Mouse (Mus musculus) midbrain, embryonic 13.5 days (tissue): ENCODE measurements around the gene Mtmr12. TPM values are rescaled to one million over a fixed set of nuclear protein-coding genes. Genes with fewer than 3 reads are reported as not detected.
"Not testable (repeated sequence)": the region's sequence is repeated elsewhere in the genome, so short reads cannot be mapped to it uniquely, and the experiment has no call there.

Experiments used
- ATAC-seq: fragments of 200-750 bp; cut with Nextera tagmentation; 2 replicates; pipeline ENCODE4 v1.8.0; 2017; ENCODE audit warnings: mild to moderate bottlenecking, moderate TSS enrichment, moderate library complexity
- H3K27ac ChIP-seq: fragments of 300-500 bp; sonication (generic); 2 replicates; pipeline ENCODE4 v1.5.1; 2015; ENCODE audit warnings: inconsistent platforms, mild to moderate bottlenecking, moderate library complexity
- H3K27me3 ChIP-seq: fragments of 300-500 bp; sonication (generic); 2 replicates; pipeline ENCODE4 v1.6.1; 2015; ENCODE audit warnings: mild to moderate bottlenecking, inconsistent platforms
- H3K36me3 ChIP-seq: fragments of 300-500 bp; sonication (generic); 2 replicates; pipeline ENCODE4 v1.6.1; 2015; ENCODE audit warnings: mild to moderate bottlenecking, inconsistent platforms
- H3K4me1 ChIP-seq: fragments of 300-500 bp; sonication (generic); replicated peaks from 2 replicates; pipeline ENCODE4 v1.6.1; 2015; ENCODE audit warnings: inconsistent platforms
- H3K4me2 ChIP-seq: fragments of 300-500 bp; sonication (generic); replicated peaks from 2 replicates; pipeline ENCODE4 v1.6.1; 2015; ENCODE audit warnings: moderate library complexity, mild to moderate bottlenecking, inconsistent platforms
- H3K4me3 ChIP-seq: fragments of 300-500 bp; sonication (generic); replicated peaks from 2 replicates; pipeline ENCODE4 v1.5.1; 2015; ENCODE audit warnings: mild to moderate bottlenecking, inconsistent platforms
- H3K9ac ChIP-seq: fragments of 300-500 bp; sonication (generic); replicated peaks from 2 replicates; pipeline ENCODE4 v1.6.1; 2015; ENCODE audit warnings: mild to moderate bottlenecking, inconsistent platforms
- H3K9me3 ChIP-seq: fragments of 300-500 bp; sonication (generic); 2 replicates; pipeline ENCODE4 v1.6.1; 2016; ENCODE audit warnings: mild to moderate bottlenecking, inconsistent platforms
- WGBS: fragments of 180-500 bp; shearing (Covaris S2); methylation state at CpG from one replicate; pipeline ENCODE4 v1.1.7; 2015; 5-methylcytosine and 5-hydroxymethylcytosine counted together
- polyA plus RNA-seq: library from polyadenylated mRNA; unstranded; fragments of >200 nt; fragmentation: Nextera tagmentation; extraction: Ambion mirVana; gene quantifications from 2 replicates; pipeline ENCODE4 v1.2.1, GENCODE M21; 2015

Mtmr12 gene
- polyA plus RNA-seq, result 9.3 and 9.7 TPM in 2 replicates

DNA sequence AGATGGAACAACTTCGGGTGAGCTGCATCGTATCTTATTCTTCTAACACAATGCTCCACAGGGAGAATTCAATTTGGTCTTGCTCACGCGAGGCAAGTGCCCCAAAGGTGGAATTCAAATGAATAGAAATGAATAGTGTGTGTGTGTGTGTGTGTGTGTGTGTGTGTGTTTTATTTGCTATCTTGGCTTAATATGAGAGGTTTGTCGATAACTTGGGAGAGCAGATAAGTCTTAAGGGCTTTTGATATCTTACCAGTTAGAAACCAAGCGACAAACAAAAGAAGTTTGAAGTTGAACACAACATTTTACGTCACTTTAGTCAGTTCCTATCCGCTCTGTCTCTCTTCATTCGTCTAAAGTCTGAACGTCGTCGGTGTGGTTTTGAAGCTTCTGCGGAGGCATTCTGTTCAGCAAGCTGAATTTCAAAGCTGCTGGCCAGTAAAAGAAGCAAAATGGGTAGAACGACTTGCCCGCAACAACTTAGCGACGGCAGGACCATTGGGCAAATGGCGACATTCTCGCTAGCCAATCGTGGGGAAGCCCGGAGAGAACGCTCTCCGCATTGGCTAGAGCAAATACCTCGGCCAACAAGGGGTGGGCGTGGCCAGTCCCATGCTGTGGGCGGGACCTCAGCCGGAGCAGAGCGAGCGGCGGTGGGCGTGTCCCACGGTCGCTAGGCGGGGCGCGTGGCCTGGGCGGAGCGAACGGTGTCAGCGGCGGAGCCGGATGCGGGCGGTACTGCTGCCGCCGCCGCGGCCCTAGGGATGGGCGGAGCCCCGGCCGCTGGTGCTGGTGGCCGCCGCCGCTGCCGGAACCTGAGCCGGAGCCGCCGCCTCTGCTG lies at the start of gene Mtmr12:
Mtmr12 (plus strand) TSS at position 710 of the 841 bp plus-strand sequence.
- under 1% methylated on average over 47 of the region's 58 CpGs for WGBS
- Histone ChIP-seq H3K9me3 (no peaks in the 10 kb centered on the region), H3K27me3 (no peaks in the 10 kb centered on the region), H3K9ac (peak within 1 kb of the TSS; percentile 95), H3K4me1 (peaks cover 43% of the 10 kb centered on the region), H3K4me2 (peak within 1 kb of the TSS; percentile 68), H3K36me3 (no peaks in the 10 kb centered on the region), H3K4me3 (peak within 1 kb of the TSS; percentile 95), H3K27ac (peak within 1 kb of the TSS; percentile 92)
- peak; percentile 98 for ATAC-seq

DNA sequence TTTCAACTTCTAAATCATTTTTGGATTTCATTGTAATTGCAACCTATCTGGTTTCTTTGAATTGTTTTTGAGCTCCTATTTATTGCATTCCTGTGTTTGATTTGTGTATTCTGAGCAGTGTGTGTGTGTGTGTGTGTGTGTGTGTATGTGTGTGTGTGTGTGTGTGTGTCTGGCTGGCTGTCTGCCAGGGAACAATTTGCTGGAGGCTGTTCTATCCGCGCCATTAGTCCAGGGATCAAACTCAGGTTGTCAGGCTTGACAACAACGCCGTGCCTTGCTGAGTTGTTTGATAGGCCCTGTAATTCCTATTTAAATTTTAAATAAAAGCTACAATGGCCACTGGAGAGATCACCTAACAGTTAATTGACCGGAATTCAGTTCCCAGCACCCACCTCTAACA lies 26.7 kb upstream of the Mtmr12 start:
- Histone ChIP-seq H3K36me3 (peaks cover 60% of the 10 kb centered on the region), H3K27me3 (no peaks in the 10 kb centered on the region), H3K4me3 (no peak overlapping the region), H3K4me2 (no peak overlapping the region), H3K9ac (no peak overlapping the region), H3K27ac (no peak overlapping the region), H3K4me1 (no peaks in the 10 kb centered on the region), H3K9me3 (no peaks in the 10 kb centered on the region)
- ATAC-seq, result 0 out of 2 replicates have a peak, but pooled peaks have one; percentile 24
- 66% methylated on average over 5 of the region's 5 CpGs for WGBS

DNA sequence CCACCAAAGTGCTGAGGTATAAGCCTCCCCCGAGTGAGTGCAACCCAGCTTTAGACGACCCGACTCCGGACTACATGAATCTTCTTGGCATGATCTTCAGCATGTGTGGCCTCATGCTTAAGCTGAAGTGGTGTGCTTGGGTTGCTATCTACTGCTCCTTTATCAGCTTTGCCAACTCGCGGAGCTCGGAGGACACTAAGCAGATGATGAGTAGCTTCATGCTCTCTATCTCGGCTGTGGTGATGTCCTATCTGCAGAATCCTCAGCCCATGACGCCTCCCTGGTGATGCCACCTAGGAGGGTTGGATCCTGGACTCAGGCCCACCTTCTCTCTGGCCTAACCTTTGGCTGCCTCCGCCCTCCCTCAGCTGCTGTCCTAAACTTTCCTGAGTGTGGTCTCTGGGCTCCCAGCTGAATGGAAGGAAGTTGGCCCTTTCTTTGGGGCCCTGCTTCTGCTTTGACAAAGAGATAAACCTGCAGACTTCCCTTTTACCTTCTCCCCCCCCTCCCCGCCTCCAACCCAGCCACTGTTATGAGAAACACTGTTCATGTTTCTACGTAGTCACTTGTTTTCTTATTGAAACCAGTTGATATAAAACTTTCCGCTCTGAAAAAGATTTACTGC lies 23.5 kb upstream of the Mtmr12 start:
- H3K27me3 ChIP-seq, ATAC-seq, H3K27ac ChIP-seq, H3K9me3 ChIP-seq, H3K4me3 ChIP-seq, H3K4me2 ChIP-seq, H3K4me1 ChIP-seq, H3K9ac ChIP-seq: not testable (repeated sequence)
- peaks cover 48% of the 10 kb centered on the region for H3K36me3 ChIP-seq
- WGBS, result 98% methylated on average over 13 of the region's 13 CpGs

DNA sequence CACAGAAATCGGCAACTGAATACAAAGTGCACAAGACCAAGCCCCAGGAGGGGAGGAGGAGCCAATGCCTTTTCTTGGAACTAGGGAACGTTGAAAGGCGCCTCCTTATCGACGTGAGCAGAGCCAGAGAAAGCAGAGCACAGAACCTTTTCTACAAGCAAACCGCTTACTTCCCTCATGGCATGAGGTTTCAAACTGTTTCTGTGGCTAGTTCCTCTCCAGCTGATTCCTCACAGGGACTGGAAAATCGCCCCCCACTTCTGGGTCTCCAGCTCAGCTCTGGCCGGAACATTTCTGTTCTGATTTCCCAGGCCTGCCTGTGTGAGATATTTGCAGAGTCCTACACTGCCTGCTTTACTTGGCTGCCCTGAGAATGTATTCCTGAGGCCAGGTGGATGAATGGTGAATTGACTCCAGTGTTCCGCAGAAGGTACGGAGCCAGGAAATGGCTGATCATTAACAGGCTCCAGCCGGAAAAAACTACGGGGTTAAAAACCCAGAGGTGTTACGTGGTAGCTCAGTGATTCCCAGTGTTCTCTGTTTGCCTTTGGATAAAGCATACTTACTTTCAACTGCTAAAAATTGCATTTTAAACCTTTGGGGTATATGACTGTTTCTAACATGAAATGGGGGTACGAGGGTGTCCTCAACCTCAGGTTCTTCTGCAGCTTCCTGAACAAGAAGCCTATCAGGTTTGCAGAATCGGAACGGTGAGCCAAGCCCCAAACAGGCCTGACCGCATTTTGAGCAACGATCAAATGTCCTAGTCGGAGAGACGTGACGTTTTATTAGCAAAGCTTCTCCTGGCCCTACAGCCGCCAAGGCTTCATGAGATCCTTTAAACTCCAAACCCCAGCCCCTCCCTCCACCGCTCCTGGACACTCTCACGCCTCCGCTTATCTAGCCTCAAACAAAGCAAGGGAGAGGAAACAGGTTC lies 10.7 kb upstream of the Mtmr12 start:
- Histone ChIP-seq H3K4me2 (no peak overlapping the region), H3K9ac (no peak overlapping the region), H3K9me3 (no peaks in the 10 kb centered on the region), H3K36me3 (peaks cover 15% of the 10 kb centered on the region), H3K27me3 (no peaks in the 10 kb centered on the region), H3K4me1 (no peaks in the 10 kb centered on the region), H3K4me3 (no peak overlapping the region), H3K27ac (no peak overlapping the region)
- 74% methylated on average over 25 of the region's 25 CpGs for WGBS
- no peak for ATAC-seq

DNA sequence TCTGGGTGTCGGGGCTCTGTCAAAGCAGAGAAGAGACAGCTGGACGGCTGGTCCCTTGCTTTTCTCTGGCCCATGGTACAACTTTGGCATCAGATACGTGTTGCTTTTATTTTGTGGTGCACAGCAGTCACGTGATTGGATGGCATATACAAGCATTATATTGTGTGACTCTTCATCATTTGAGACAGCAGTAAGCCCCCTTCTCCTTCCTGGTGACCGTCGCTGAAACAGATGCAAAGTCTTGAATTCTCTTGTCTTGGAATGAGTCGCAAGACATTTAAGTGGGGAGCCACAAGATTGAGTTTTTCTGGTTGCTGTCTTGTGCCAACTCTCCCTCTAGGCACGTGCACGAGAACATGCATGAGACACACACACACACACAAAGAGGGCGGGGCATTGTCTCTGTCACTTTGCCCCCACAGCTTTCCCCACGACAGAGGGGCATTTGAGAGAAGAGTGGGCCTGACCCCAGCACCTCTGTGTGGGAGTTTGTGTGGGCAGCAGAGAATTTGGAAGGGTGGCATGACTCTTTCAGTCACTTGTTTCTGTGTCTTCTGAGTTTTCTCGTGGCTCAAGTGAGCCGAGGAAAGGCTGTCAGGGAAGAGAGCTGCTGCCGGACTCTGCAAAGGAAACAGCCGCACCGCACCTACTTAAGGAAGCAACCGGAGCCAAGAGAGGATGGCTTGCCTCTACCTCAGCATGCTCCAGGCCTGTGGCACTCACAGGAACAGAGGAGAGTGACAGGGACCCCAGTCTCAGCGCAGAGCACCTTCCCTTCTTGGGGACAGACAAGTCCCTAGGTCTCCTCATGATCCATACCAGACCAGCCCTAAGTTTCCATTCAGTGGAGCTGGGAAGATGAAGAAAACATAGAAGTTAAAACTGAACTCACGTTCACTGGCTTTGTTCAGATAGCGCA lies 9.8 kb upstream of the Mtmr12 start:
- H3K27me3 ChIP-seq, result no peaks in the 10 kb centered on the region
- no peaks in the 10 kb centered on the region for H3K9me3 ChIP-seq
- H3K4me3 ChIP-seq, result no peak overlapping the region
- H3K27ac ChIP-seq, result no peak overlapping the region
- WGBS, result 83% methylated on average over 20 of the region's 20 CpGs
- peaks cover 12% of the 10 kb centered on the region for H3K36me3 ChIP-seq
- no peak overlapping the region for H3K4me2 ChIP-seq
- no peak for ATAC-seq
- H3K9ac ChIP-seq, result no peak overlapping the region
- H3K4me1 ChIP-seq, result no peaks in the 10 kb centered on the region

DNA sequence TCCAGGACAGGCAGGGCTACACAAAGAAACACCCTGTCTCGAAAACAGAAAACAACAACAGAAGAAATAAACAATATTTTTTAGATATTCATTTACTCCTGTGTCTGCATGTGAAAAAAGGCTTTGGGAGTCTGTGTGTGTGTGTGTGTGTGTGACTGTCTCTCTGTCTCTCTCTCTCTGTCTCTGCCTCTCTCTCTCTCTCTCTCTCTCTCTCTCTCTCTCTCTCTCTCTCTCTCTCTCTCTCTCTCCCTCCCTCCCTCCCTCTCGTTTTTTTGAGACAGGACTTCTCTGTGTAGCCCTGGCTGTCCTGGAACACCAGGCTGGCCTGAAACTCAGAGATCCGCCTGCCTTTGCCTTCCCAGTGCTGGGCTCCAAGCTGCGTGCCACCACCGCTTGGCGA lies 8.9 kb upstream of the Mtmr12 start:
- H3K36me3 ChIP-seq, result 0 out of 2 replicates have a peak, but pooled peaks cover 3% of the 10 kb centered on the region
- no peaks in the 10 kb centered on the region for H3K9me3 ChIP-seq
- no peak overlapping the region for H3K4me2 ChIP-seq
- 83% methylated on average over 5 of the region's 6 CpGs for WGBS
- no peaks in the 10 kb centered on the region for H3K4me1 ChIP-seq
- H3K4me3 ChIP-seq, result no peak overlapping the region
- no peak for ATAC-seq
- no peak overlapping the region for H3K27ac ChIP-seq
- no peak overlapping the region for H3K9ac ChIP-seq
- no peaks in the 10 kb centered on the region for H3K27me3 ChIP-seq

DNA sequence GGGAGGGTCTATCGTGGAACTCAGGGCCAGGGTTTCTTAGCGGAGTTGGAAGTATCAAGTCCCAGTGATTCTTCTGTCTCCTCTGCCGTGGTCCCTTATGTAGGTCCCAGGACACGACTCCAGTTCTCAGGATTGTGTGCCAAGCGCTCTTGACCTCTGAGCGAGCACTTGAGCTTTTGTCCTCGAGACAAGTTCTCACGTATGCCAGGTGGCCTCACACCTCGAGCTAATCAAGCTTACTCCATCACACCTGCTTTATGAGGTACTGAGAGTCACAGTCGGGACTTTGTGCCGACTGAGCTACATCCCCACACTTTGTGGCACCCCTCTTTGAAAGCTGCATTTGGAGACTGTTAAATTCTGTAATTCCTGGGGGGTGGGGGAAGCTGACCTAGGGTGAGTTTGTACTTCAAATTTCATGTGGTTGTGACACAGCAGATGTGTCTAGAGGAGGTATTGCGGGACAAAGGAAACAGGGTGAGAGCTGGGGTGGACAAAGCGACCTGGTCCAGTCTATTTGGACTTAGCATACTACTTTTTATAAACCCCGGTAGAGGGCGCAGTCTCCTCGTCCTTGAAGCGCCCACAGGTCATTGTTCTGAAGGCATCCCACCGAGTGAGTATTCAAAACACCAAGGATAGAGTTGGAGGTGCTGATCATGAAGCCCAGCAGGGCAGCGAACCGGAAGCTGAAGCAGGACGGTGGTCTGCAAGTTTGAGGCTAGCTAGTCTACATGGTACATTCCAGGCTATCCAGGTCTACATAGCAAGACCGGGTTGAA lies 8.2 kb upstream of the Mtmr12 start:
- 40% methylated on average over 22 of the region's 22 CpGs for WGBS
- no peaks in the 10 kb centered on the region for H3K27me3 ChIP-seq
- no peak overlapping the region for H3K9ac ChIP-seq
- H3K9me3 ChIP-seq, result no peaks in the 10 kb centered on the region
- H3K4me3 ChIP-seq, result no peak overlapping the region
- ATAC-seq, result peak; percentile 74
- 0 out of 2 replicates have a peak overlapping the region, but pooled peaks have one; percentile 3 for H3K4me2 ChIP-seq
- no peak overlapping the region for H3K27ac ChIP-seq
- H3K36me3 ChIP-seq, result 0 out of 2 replicates have a peak, but pooled peaks cover 2% of the 10 kb centered on the region
- H3K4me1 ChIP-seq, result no peaks in the 10 kb centered on the region

DNA sequence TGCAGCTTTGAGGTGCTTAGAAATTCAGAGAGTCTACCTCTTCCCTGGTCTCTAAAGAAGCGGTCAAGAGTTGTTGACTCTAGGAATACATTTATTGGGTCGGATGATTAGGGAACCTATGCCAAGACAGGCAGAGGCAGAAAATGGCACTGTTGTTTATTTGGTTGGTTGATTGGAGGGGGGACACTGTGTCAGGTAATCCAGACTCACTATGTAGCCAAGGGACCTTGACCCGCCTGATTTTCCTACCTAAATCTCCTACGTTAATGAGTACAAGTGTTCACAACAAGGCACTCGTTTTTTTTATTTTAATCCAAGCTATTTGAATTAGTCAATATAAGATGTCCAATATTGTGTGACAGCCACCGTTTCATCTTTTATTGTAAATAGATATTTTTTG lies 7.5 kb upstream of the Mtmr12 start:
- Histone ChIP-seq H3K9me3 (no peaks in the 10 kb centered on the region), H3K27me3 (no peaks in the 10 kb centered on the region), H3K4me1 (no peaks in the 10 kb centered on the region), H3K36me3 (no peaks in the 10 kb centered on the region), H3K9ac (no peak overlapping the region), H3K4me3 (no peak overlapping the region), H3K4me2 (no peak overlapping the region), H3K27ac (no peak overlapping the region)
- WGBS, result 89% methylated on average over 6 of the region's 6 CpGs
- no peak for ATAC-seq

DNA sequence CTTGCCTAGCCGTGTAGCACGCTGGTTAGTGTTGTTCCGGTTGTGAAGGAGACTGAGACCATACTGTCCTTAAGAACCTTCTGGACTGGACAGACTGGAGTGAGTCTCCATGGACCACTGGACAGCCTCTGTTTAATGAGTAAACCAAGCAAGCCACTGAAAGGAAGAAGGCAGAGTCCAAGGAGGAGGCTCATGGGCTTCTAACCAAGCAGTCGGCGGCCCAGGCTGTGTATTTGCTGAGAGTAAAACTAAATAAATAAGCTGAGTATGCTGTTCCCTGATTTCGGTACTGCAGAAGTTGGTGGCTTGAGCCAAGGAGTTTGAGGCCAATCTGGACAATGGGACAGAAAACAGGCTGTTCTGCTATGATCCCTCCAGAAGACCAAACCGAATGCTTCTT lies 4.8 kb upstream of the Mtmr12 start:
- Histone ChIP-seq H3K9ac (no peak overlapping the region), H3K9me3 (no peaks in the 10 kb centered on the region), H3K4me2 (no peak overlapping the region), H3K4me3 (no peak overlapping the region), H3K4me1 (peaks cover 8% of the 10 kb centered on the region), H3K36me3 (no peaks in the 10 kb centered on the region), H3K27ac (no peak overlapping the region), H3K27me3 (no peaks in the 10 kb centered on the region)
- ATAC-seq, result no peak
- WGBS, result 93% methylated on average over 7 of the region's 7 CpGs

DNA sequence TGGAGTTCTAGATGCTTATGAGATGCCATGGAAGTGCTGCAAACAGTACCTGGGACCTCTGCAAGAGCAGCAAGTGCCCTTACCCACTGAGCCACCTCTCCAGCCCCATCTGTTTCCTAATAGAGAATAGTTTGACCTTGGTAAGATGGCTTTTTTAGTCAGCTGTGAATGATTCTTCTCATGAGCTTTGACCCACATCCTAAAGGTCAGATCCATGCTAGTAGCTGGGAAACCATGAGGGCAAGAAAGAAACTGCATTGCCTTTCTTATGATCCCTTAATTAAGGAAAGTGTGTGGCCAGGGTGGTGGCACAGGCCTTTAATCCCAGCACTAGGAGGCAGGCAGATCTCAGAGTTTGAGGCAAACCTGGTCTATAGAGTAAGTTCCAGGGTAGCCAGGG lies 3.0 kb upstream of the Mtmr12 start:
- Histone ChIP-seq H3K4me2 (no peak overlapping the region), H3K4me3 (no peak overlapping the region), H3K9me3 (no peaks in the 10 kb centered on the region), H3K9ac (no peak overlapping the region), H3K36me3 (no peaks in the 10 kb centered on the region), H3K4me1 (peaks cover 22% of the 10 kb centered on the region), H3K27ac (no peak overlapping the region), H3K27me3 (no peaks in the 10 kb centered on the region)
- ATAC-seq, result no peak
